Mouse (Mus musculus) ES-E14 (cell line): ENCODE data around the gene Tmem17.

ENCODE experiments used
- CHD2 ChIP-seq: IDR thresholded peaks from 2 replicates; pipeline ENCODE4 v1.6.1; 2014; ENCODE audit warnings: mild to moderate bottlenecking, low read depth, low read length, inconsistent platforms
- MAFK ChIP-seq: IDR thresholded peaks from 2 replicates; pipeline ENCODE4 v1.6.1; 2014; ENCODE audit warnings: mild to moderate bottlenecking, low read depth, low read length, inconsistent platforms; ENCODE audit not compliant: insufficient read depth
- ZC3H11A ChIP-seq: IDR thresholded peaks from 2 replicates; pipeline ENCODE4 v1.6.1; 2012; ENCODE audit warnings: low read depth, mild to moderate bottlenecking, inconsistent platforms, low read length, borderline replicate concordance
- ZNF384 ChIP-seq: IDR thresholded peaks from 2 replicates; pipeline ENCODE4 v1.6.1; 2012; ENCODE audit warnings: low read depth, low read length, inconsistent platforms

DNA sequence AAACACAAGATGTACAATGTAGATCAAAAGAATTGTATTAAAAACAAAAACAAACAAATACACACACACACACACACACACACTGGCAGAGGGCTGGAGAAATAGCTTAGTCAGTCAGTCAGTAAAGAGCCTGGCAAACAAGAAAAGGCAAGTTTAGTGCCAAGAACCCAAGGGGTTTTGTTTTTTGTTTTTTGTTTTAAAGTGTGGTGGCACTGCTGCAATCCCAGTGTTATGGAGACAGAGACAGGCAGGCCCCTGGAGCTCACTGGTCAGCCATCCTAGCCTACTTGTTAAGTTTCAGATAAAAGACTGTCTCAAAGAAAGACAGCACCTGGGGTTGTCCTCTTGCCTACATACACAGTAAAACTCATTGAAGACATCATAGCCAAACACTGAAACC is 12.0 kb upstream of the Tmem17 start:
- TF ChIP-seq ZNF384 (no peak), CHD2 (no peak), MAFK (no peak), ZC3H11A (no peak)
